Mouse (Mus musculus) small intestine, adult 2 months (tissue): ENCODE data around the gene Celsr2. TPM values are rescaled to one million over a fixed set of nuclear protein-coding genes. Genes with fewer than 3 reads are reported as not detected.

Experiments
- H3K27ac ChIP-seq: fragments of 200-500 bp; 2 replicates; pipeline ENCODE4 v1.5.1; 2012; ENCODE audit warnings: low read depth, low read length, control low read depth, inconsistent platforms; ENCODE audit not compliant: insufficient read depth
- H3K27me3 ChIP-seq: fragments of 200-500 bp; 2 replicates; pipeline ENCODE4 v1.6.1; 2012; ENCODE audit warnings: mild to moderate bottlenecking, moderate library complexity, low read length, inconsistent platforms; ENCODE audit not compliant: control insufficient read depth, insufficient read depth
- H3K36me3 ChIP-seq: fragments of 200-500 bp; 2 replicates; pipeline ENCODE4 v1.6.1; 2012; ENCODE audit warnings: mild to moderate bottlenecking, low read length, control low read depth, inconsistent platforms; ENCODE audit not compliant: control insufficient read depth, insufficient read depth
- H3K4me1 ChIP-seq: fragments of 200-500 bp; 2 replicates; pipeline ENCODE4 v1.6.1; 2012; ENCODE audit warnings: low read length, inconsistent platforms, mixed read lengths; ENCODE audit not compliant: control insufficient read depth, insufficient read depth, insufficient read length
- H3K4me3 ChIP-seq: fragments of 200-500 bp; 2 replicates; pipeline ENCODE4 v1.5.1; 2012; ENCODE audit warnings: low read depth, mild to moderate bottlenecking, control low read depth, inconsistent platforms, low read length, moderate library complexity
- CTCF ChIP-seq: fragments of 200-500 bp; IDR thresholded peaks from 2 replicates; pipeline ENCODE4 v1.5.1; 2012; ENCODE audit warnings: low read depth, mild to moderate bottlenecking, control low read depth, inconsistent platforms, low read length, moderate library complexity, mixed read lengths; ENCODE audit not compliant: insufficient replicate concordance, insufficient read length; ENCODE audit errors: extremely low read depth
- POLR2A ChIP-seq: fragments of 200-500 bp; IDR thresholded peaks from 2 replicates; pipeline ENCODE4 v1.6.1; 2012; ENCODE audit warnings: low read depth, mild to moderate bottlenecking, control low read depth, inconsistent platforms, low read length, moderate library complexity
- WGBS: fragments of 180-500 bp; shearing (Covaris S2); methylation state at CpG from one replicate; pipeline ENCODE4 v1.1.7; 2018; 5-methylcytosine and 5-hydroxymethylcytosine counted together
- polyA plus RNA-seq: library from polyadenylated mRNA; depleted of rRNA; stranded (reverse); fragments of >200 nt; gene quantifications from 2 replicates; pipeline ENCODE4 v1.2.3, GENCODE M21; 2012; rRNA removed

Gene Celsr2
- polyA plus RNA-seq = 2.7 and 8.2 TPM in 2 replicates

DNA sequence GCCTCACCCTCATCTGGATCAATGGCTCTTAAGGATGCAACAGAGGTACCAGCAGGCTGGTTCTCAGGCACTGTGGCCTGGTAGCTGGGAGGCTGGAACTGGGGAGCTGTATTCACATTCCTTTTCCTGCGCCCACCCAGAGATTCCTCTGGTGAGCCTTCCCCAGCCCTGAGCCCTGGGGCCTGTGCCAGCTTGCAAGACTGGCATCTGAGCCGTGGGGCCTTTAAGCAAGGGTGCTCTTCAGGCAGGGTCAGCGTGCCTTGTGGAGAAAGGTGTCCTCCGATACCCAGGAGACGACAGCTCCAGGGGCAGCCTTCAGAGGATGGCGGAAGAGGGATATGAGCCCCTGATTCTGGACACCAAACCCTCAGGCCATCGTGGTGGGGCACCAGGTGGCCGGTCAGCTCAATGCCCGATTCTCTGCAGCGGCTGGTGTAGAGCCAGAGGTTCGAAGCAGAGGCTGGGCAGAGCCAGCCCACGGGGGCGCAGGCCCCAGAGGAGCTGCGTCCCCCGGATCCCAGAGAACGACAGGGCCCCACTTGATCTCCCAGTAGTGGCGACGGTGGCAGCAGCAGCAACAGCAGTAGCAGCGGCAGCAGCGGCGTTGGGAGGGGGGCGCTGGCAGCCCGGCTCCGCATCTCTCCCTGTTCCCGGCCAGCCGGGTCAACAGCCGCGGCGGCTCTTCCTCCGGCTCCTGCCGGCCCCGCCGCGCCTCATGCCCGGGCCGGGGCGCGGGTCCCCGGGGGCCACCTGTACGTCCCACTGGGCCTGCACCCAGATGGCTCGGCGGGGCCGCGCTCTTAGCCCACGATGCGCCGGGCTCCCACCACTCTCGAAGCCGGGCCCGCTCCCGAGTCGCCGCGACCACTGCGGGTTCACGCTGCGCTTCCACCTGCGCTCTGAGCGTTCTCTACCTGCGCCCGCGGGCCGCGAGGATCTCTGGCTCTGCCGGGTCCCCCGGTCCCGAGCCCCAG is at the start of gene Celsr2:
TSS of gene Celsr2 (minus strand) at position 696 of the 974 bp plus-strand sequence.
- Histone ChIP-seq H3K27ac (no peak within 1 kb of the TSS), H3K36me3 (no peaks in the 10 kb centered on the region), H3K27me3 (no peaks in the 10 kb centered on the region), H3K4me1 (no peaks in the 10 kb centered on the region), H3K4me3 (peak within 1 kb of the TSS; percentile 68)
- TF ChIP-seq POLR2A (no peak), CTCF (no peak)
- 10% methylated on average over 67 of the region's 67 CpGs for WGBS

DNA sequence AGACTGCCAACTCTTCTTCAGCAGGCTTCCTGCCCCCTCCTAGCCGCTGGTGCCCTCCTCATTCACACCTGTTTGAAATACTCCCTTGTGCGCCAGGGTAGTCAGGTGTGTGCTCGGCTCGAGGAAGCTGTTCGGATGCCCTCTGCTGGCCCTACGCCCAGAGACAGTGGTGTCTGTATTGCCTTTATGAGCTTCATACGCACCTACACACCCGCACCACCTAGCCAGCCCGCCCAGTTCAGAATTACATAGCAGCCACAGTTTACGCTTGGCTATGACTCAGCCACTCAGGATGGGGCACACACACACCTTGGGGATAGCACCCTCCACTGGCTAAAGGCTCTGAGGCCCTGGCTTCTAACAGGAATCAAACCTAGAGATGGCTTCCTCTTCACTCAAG is 43.5 kb upstream of the Celsr2 start:
- peak overlapping the region; percentile 51 for H3K27ac ChIP-seq
- no peak for TF ChIP-seq POLR2A
- peak; percentile 35; the same call in 1 of the 2 replicates for TF ChIP-seq CTCF
- H3K27me3 ChIP-seq = no peaks in the 10 kb centered on the region
- 8% methylated on average over 10 of the region's 10 CpGs for WGBS
- H3K36me3 ChIP-seq = no peaks in the 10 kb centered on the region
- peak overlapping the region; percentile 51 for H3K4me3 ChIP-seq
- peaks cover 5% of the 10 kb centered on the region for H3K4me1 ChIP-seq

DNA sequence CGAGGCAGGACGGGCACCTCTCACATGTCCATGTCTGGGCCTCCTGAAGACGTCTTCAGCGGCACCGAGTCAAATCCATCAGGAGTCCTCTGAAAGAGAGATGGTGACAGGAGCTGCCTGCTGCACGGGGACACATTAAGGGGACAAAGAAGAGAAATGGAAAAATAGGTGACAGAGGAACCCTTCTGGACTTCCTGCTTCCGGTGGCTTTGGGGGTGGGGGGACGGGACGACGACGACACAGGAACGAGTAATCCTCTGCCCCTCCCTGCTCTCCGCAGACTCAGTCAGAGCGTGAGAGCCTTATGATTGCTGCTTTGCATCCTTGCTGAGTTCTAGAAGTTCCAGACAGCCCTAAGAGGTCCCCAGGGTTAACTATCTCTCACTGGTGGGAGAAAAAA is 43.0 kb upstream of the Celsr2 start:
- peak overlapping the region; percentile 51 for H3K27ac ChIP-seq

DNA sequence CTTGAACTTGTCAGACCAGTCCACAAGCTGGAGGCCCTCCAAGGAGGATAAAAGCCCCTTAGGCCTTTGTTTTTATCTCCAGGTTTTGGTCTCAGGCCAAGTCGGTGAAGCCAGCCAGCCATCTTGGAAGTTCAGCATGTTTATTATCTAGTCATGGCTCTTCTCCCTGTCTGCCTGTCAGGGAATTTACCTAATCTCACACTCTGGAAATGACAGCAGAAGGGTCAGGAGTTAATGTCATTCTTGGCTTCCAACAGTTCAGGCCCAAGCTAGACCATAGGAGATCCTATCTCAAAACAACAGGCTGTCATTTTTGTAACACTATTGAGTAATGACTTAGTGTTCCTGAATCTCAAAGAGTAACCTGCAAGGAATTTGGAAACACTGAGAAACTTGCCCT is 38.8 kb upstream of the Celsr2 start:
- no peak for TF ChIP-seq CTCF
- no peak for TF ChIP-seq POLR2A
- WGBS = 65% methylated on average over 1 of the region's 1 CpGs
- no peaks in the 10 kb centered on the region for H3K36me3 ChIP-seq
- H3K4me3 ChIP-seq = no peak overlapping the region
- H3K4me1 ChIP-seq = peaks cover 5% of the 10 kb centered on the region
- no peak overlapping the region for H3K27ac ChIP-seq
- no peaks in the 10 kb centered on the region for H3K27me3 ChIP-seq

More for the DNA sequence above, 43.0 kb upstream of the Celsr2 start:
- TF ChIP-seq POLR2A (0 out of 2 replicates have a peak, but pooled peaks have one; percentile 12), CTCF (no peak)
- WGBS = 29% methylated on average over 14 of the region's 14 CpGs
- H3K27me3 ChIP-seq = no peaks in the 10 kb centered on the region
- peak overlapping the region; percentile 51 for H3K4me3 ChIP-seq
- peaks cover 5% of the 10 kb centered on the region for H3K4me1 ChIP-seq
- H3K36me3 ChIP-seq = no peaks in the 10 kb centered on the region

DNA sequence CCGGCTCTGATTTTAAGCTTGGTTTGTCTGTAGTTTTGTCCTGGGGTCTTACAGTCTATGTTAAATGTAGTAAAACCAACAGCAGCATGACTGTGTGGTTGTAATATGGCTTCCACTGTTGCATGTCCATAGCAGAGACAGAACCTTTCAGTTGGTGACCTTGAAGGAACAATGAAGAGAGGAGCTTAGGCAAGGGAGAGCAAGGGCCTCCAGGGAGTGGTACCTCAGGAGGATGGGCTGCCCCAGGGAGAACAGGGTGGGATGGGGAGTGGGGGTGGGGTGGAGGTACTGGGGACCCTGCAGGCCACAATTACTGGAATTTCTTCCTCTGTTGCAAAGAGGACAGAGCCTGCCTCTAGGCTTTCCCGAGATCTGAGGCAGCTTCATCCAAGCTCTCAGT is 36.6 kb upstream of the Celsr2 start:
- Histone ChIP-seq H3K36me3 (no peaks in the 10 kb centered on the region), H3K27ac (no peak overlapping the region), H3K27me3 (no peaks in the 10 kb centered on the region), H3K4me1 (no peaks in the 10 kb centered on the region), H3K4me3 (no peak overlapping the region)
- WGBS = 88% methylated on average over 2 of the region's 2 CpGs
- no peak for TF ChIP-seq POLR2A

DNA sequence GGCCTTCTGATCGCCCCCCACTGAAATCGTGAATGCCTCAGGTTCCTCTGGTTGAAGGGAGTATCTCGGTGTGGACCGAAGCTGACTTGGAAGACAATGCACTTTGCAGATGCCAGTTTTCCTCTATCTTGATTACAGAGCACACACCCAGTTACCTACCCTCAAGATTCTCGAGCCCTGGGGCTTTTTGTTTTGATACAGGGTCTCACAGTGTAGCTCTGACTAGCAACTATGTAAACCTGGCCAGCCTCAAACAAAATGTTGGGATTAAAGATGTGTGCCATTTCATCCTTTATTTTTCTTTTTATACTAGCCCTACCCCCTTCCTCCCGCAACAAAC is 30.0 kb upstream of the Celsr2 start:
- H3K27me3 ChIP-seq = no peaks in the 10 kb centered on the region
- WGBS = 15% methylated on average over 6 of the region's 6 CpGs
- TF ChIP-seq POLR2A = no peak
- TF ChIP-seq CTCF = no peak
- peak overlapping the region; percentile 27; the same call in 1 of the 2 replicates for H3K27ac ChIP-seq
- no peaks in the 10 kb centered on the region; the same call in 1 of the 2 replicates for H3K4me1 ChIP-seq
- H3K36me3 ChIP-seq = no peaks in the 10 kb centered on the region; the same call in 1 of the 2 replicates
- H3K4me3 ChIP-seq = peak overlapping the region; percentile 73

DNA sequence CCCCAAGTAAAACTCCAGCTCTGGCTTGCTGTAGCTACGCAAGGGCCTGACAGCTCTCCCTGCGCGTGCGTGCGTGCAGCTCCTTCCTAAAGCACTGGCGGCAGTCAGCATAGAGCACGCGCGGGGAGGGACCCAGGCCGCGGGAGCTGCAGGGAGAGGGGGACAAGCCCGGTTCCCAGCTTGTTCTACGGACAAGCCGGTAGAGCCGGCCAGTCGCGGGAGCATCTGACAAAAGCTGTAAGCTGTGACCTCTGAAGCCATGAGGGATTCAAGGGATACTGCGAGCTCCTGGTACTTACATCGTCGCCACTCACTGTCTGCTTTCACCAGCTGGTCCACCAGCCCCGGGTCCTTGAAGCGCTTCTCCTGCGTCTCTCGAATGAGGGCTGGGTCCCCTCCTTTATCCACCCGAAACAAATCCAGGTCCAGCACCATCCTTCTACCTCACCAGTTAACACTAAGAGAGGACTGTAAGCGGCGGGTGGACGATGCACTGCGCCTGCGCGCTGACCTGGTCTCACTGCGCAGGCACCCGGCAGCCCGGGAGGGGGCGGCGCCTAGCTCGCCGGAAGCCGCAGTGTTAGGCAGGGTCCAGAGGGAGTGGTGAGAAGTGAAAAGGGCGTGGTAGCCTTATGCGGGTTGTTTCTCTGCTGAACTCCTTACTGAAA is 29.5 kb upstream of the Celsr2 start, which contains the start of gene Sars:
TSS of gene Sars (minus strand) at position 512 of the 668 bp plus-strand sequence.
- Histone ChIP-seq H3K4me3 (peak within 1 kb of the TSS; percentile 73), H3K36me3 (no peaks in the 10 kb centered on the region; the same call in 1 of the 2 replicates), H3K27ac (peak within 1 kb of the TSS; percentile 78), H3K27me3 (no peaks in the 10 kb centered on the region), H3K4me1 (no peaks in the 10 kb centered on the region; the same call in 1 of the 2 replicates)
- TF ChIP-seq POLR2A (peak; percentile 41; the same call in 1 of the 2 replicates), CTCF (no peak)
- under 1% methylated on average over 41 of the region's 41 CpGs for WGBS
